Mouse (Mus musculus) lung, adult 2 months (tissue): ENCODE results near the gene Kitl.

Source experiments
- CTCF ChIP-seq: fragments of 200-500 bp; IDR thresholded peaks from 2 replicates; pipeline ENCODE4 v1.5.1; 2011; ENCODE audit warnings: mild to moderate bottlenecking, low read length, control low read depth; ENCODE audit not compliant: insufficient read depth
- POLR2A ChIP-seq: fragments of 200-500 bp; IDR thresholded peaks from 2 replicates; pipeline ENCODE4 v1.6.1; 2011; ENCODE audit warnings: low read depth, mild to moderate bottlenecking, control low read depth, low read length, borderline replicate concordance; ENCODE audit errors: extremely low read depth

DNA sequence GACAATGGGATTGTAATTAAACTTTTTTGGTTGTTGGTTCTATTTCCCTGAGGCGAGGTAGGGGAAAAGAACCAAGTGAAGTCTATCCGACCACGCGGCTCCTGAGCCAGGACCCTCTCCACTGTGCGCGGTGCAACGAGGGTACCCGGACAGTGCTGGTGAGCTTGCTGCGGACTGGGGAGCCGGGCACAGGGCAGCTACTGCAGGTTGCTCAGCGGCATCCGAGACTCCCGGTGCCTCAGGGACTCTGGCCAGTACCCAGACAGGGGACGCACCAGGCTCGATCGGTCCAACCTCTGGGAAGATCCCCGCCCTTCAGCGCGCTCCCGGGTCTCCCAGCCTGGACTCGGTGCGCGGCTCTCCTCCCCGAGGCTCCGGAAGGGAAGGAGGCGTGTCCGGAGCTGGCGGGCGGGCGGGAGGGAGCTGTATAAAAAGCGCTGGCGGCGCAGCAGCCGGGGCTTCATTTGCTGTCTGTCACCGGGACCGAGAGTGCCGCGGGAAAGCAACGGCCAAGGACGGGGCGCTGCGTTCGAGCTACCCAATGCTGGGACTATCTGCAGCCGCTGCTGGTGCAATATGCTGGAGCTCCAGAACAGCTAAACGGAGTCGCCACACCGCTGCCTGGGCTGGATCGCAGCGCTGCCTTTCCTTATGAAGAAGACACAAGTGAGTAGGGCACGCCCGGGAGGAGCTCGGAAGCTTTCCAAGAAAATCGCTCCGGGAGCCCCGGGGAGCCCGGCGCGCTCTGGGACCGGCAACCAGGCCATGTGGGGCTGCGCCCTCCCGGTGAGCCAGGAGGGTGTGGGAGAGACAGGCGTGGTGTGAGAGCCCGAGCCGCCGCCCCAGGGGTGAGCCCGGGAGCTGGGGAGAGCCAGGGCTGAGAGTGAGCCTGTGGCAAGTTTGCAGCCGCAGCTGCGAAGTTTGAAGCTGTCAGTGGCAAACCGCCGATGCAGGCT is at the start of gene Kitl:
- TF ChIP-seq POLR2A (peak; percentile 94), CTCF (no peak)
